Mouse (Mus musculus) forebrain, embryonic 11.5 days (tissue): ENCODE data around the gene Defb19. TPM values are rescaled to one million over a fixed set of nuclear protein-coding genes. Genes with fewer than 3 reads are reported as not detected.
A peak's percentile ranks its signal among the peaks of the same experiment; 100 is the strongest.

Experiments
- ATAC-seq: fragments of 200-750 bp; cut with Nextera tagmentation; replicated peaks from 2 replicates; pipeline ENCODE4 v1.8.0; 2017; ENCODE audit warnings: moderate TSS enrichment; ENCODE audit not compliant: low FRiP score
- DNase-seq: peaks from one replicate; pipeline ENCODE4 v3.0.0-alpha.2; 2017; ENCODE audit warnings: low spot score
- H3K27ac ChIP-seq: fragments of 300-500 bp; sonication (generic); 2 replicates; pipeline ENCODE4 v1.5.1; 2014; ENCODE audit warnings: low read depth, low read length
- H3K27me3 ChIP-seq: fragments of 300-500 bp; sonication (generic); 2 replicates; pipeline ENCODE4 v1.6.1; 2014; ENCODE audit warnings: mild to moderate bottlenecking, low read length, mixed read lengths; ENCODE audit not compliant: control insufficient read depth, insufficient read depth
- H3K36me3 ChIP-seq: fragments of 300-500 bp; sonication (generic); 2 replicates; pipeline ENCODE4 v1.6.1; 2014; ENCODE audit warnings: mild to moderate bottlenecking, low read length, moderate library complexity, mixed read lengths; ENCODE audit not compliant: control insufficient read depth, insufficient read depth
- H3K4me1 ChIP-seq: fragments of 300-500 bp; sonication (generic); replicated peaks from 2 replicates; pipeline ENCODE4 v1.6.1; 2014; ENCODE audit warnings: low read length, mixed read lengths; ENCODE audit not compliant: control insufficient read depth, insufficient read depth
- H3K4me2 ChIP-seq: fragments of 300-500 bp; sonication (generic); 2 replicates; pipeline ENCODE4 v1.6.1; 2014; ENCODE audit warnings: low read depth, mild to moderate bottlenecking, low read length, moderate library complexity, mixed read lengths; ENCODE audit not compliant: severe bottlenecking
- H3K4me3 ChIP-seq: fragments of 300-500 bp; sonication (generic); 2 replicates; pipeline ENCODE4 v1.5.1; 2014; ENCODE audit warnings: low read depth, low read length
- H3K9ac ChIP-seq: fragments of 300-500 bp; sonication (generic); 2 replicates; pipeline ENCODE4 v1.6.1; 2014; ENCODE audit warnings: low read length
- H3K9me3 ChIP-seq: fragments of 300-500 bp; sonication (generic); 2 replicates; pipeline ENCODE4 v1.6.1; 2016; ENCODE audit warnings: low read length, mixed read lengths; ENCODE audit not compliant: control insufficient read depth
- WGBS: fragments of 180-500 bp; shearing (Covaris S2); extraction: QIAGEN DNeasy Blood & Tissue Kit; methylation state at CpG from one replicate; pipeline ENCODE4 v1.1.7; 2014; 5-methylcytosine and 5-hydroxymethylcytosine counted together
- polyA plus RNA-seq: library from polyadenylated mRNA; unstranded; fragments of >200 nt; fragmentation: Nextera tagmentation; extraction: Ambion mirVana; gene quantifications from 2 replicates; pipeline ENCODE4 v1.2.1, GENCODE M21; 2014

Gene Defb19
- polyA plus RNA-seq: not detected in 2 replicates

GRCm38 (mm10) chr2:152580107-152580506 is at the start of gene Defb19:
Gene Defb19 (minus strand): TSS chr2:152580312.
- H3K27me3 ChIP-seq: no peaks in the 10 kb centered on the region
- H3K4me2 ChIP-seq: no peak within 1 kb of the TSS
- H3K4me3 ChIP-seq: no peak within 1 kb of the TSS
- H3K9ac ChIP-seq: no peak within 1 kb of the TSS
- ATAC-seq (no peak), DNase-seq (no peak)
- no peak within 1 kb of the TSS for H3K27ac ChIP-seq
- H3K4me1 ChIP-seq: no peaks in the 10 kb centered on the region
- no peaks in the 10 kb centered on the region for H3K9me3 ChIP-seq
- no peaks in the 10 kb centered on the region for H3K36me3 ChIP-seq
- 78% methylated on average over 7 of the region's 7 CpGs for WGBS

GRCm38 (mm10) chr2:152629904-152630303 is 49.8 kb upstream of the Defb19 start:
- peaks cover 7% of the 10 kb centered on the region; the same call in 1 of the 2 replicates for H3K4me1 ChIP-seq
- H3K4me3 ChIP-seq: no peak overlapping the region
- H3K4me2 ChIP-seq: no peak overlapping the region
- 90% methylated on average over 6 of the region's 6 CpGs for WGBS
- DNase-seq (no peak), ATAC-seq (no peak)
- no peaks in the 10 kb centered on the region for H3K9me3 ChIP-seq
- no peak overlapping the region for H3K27ac ChIP-seq
- no peaks in the 10 kb centered on the region for H3K36me3 ChIP-seq
- H3K9ac ChIP-seq: no peak overlapping the region
- peaks cover 35% of the 10 kb centered on the region for H3K27me3 ChIP-seq

GRCm38 (mm10) chr2:152629239-152629638 is 49.1 kb upstream of the Defb19 start:
- H3K9ac ChIP-seq: no peak overlapping the region
- no peaks in the 10 kb centered on the region for H3K9me3 ChIP-seq
- peaks cover 7% of the 10 kb centered on the region; the same call in 1 of the 2 replicates for H3K4me1 ChIP-seq
- ATAC-seq: no peak
- H3K36me3 ChIP-seq: no peaks in the 10 kb centered on the region
- no peak for DNase-seq
- peaks cover 37% of the 10 kb centered on the region for H3K27me3 ChIP-seq
- no peak overlapping the region for H3K4me2 ChIP-seq
- H3K4me3 ChIP-seq: no peak overlapping the region
- no peak overlapping the region for H3K27ac ChIP-seq
- WGBS: 71% methylated on average over 3 of the region's 3 CpGs

- Histone ChIP-seq H3K27me3 (peaks cover 37% of the 10 kb centered on the region), H3K36me3 (no peaks in the 10 kb centered on the region), H3K9me3 (no peaks in the 10 kb centered on the region), H3K4me3 (no peak overlapping the region), H3K4me1 (peaks cover 7% of the 10 kb centered on the region; the same call in 1 of the 2 replicates), H3K27ac (no peak overlapping the region), H3K9ac (no peak overlapping the region), H3K4me2 (no peak overlapping the region)
- DNase-seq: no peak
- WGBS: 43% methylated on average over 17 of the region's 17 CpGs
- ATAC-seq: no peak
Measured at GRCm38 (mm10) chr2:152628066-152628465, 48.0 kb upstream of the Defb19 start.

- Histone ChIP-seq H3K27ac (no peak within 1 kb of the TSS), H3K27me3 (peaks cover 35% of the 10 kb centered on the region), H3K9ac (peak within 1 kb of the TSS; percentile 43; the same call in 1 of the 2 replicates), H3K36me3 (no peaks in the 10 kb centered on the region), H3K9me3 (no peaks in the 10 kb centered on the region), H3K4me2 (peak within 1 kb of the TSS; percentile 64), H3K4me1 (peaks cover 7% of the 10 kb centered on the region; the same call in 1 of the 2 replicates), H3K4me3 (peak within 1 kb of the TSS; percentile 31)
- ATAC-seq (peak; percentile 45), DNase-seq (peak; percentile 65)
- under 1% methylated on average over 58 of the region's 59 CpGs for WGBS
Measured at GRCm38 (mm10) chr2:152626774-152627591, 46.9 kb upstream of the Defb19 start, which contains the start of gene Rem1. Gene Rem1 (plus strand): TSS chr2:152626951.

GRCm38 (mm10) chr2:152625256-152625655 is 45.1 kb upstream of the Defb19 start:
- Histone ChIP-seq H3K4me3 (no peak overlapping the region), H3K4me1 (peaks cover 7% of the 10 kb centered on the region; the same call in 1 of the 2 replicates), H3K4me2 (no peak overlapping the region), H3K27ac (no peak overlapping the region), H3K27me3 (peaks cover 35% of the 10 kb centered on the region), H3K36me3 (no peaks in the 10 kb centered on the region), H3K9ac (no peak overlapping the region), H3K9me3 (no peaks in the 10 kb centered on the region)
- DNase-seq: no peak
- WGBS: 0% methylated on average over 1 of the region's 1 CpGs
- 0 out of 2 replicates have a peak, but pooled peaks have one; percentile 33 for ATAC-seq

GRCm38 (mm10) chr2:152624566-152624965 is 44.5 kb upstream of the Defb19 start:
- Histone ChIP-seq H3K9ac (no peak overlapping the region), H3K4me1 (peaks cover 7% of the 10 kb centered on the region; the same call in 1 of the 2 replicates), H3K27me3 (peaks cover 35% of the 10 kb centered on the region), H3K4me2 (no peak overlapping the region), H3K36me3 (no peaks in the 10 kb centered on the region), H3K9me3 (no peaks in the 10 kb centered on the region), H3K4me3 (no peak overlapping the region), H3K27ac (no peak overlapping the region)
- no peak for ATAC-seq
- no peak for DNase-seq
- 84% methylated on average over 2 of the region's 2 CpGs for WGBS

GRCm38 (mm10) chr2:152622953-152623352 is 42.8 kb upstream of the Defb19 start, which contains the start of gene Defb25:
Gene Defb25 (minus strand): TSS chr2:152623053.
- 83% methylated on average over 7 of the region's 7 CpGs for WGBS
- Histone ChIP-seq H3K4me2 (no peak within 1 kb of the TSS), H3K4me1 (peaks cover 7% of the 10 kb centered on the region; the same call in 1 of the 2 replicates), H3K36me3 (no peaks in the 10 kb centered on the region), H3K4me3 (no peak within 1 kb of the TSS), H3K9ac (no peak within 1 kb of the TSS), H3K9me3 (no peaks in the 10 kb centered on the region), H3K27ac (no peak within 1 kb of the TSS), H3K27me3 (peaks cover 26% of the 10 kb centered on the region)
- DNase-seq (no peak), ATAC-seq (no peak)
